Mouse (Mus musculus): ENCODE measurements around the gene Gpi1.
"Not testable (repeated sequence)": the region's sequence is repeated elsewhere in the genome, so short reads cannot be mapped to it uniquely, and the experiment has no call there.

Gpi1 gene

DNA sequence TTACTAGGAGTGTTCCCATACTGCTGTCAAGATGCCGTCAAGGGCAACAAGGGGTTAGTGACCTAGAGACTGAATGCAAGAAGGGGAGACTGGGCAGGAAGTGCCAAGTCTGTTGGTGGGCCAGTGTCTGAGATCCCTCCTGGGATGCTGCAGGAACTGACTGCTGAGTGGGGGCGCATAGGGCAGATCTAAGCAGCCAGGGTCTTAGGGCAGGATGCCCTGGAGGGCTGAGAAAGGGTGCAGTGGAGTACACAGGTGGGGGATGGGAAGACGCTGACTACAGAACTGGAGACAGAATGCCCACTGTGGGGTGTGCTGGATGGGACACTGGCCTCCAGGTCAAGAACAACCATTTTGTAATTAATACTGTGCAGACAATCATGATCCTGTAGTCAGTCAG is 46.3 kb downstream of the Gpi1 start:
- DNase-seq (ENCODE audit: low spot score), result no peak

DNA sequence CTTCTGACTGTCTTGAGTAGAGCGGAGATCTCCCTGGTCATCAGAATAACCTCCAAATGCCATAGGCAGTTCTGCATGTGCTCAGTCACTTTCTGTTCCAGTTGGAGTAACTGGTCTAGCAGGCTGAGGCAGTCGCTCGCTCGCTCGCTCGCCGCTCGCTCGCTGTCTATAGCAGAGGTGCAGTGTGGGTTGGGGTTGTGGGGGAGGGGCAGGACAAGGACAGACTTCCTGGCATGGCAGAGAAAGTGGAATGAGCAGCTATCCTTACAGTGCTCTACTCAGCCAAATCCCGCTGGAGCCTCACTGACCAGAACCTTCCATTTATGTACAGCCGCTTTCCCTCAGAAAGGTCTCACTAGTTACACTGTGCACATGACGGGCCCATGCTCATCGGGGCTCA is 46.8 kb downstream of the Gpi1 start:
- no peak for DNase-seq (ENCODE audit: low spot score)

DNA sequence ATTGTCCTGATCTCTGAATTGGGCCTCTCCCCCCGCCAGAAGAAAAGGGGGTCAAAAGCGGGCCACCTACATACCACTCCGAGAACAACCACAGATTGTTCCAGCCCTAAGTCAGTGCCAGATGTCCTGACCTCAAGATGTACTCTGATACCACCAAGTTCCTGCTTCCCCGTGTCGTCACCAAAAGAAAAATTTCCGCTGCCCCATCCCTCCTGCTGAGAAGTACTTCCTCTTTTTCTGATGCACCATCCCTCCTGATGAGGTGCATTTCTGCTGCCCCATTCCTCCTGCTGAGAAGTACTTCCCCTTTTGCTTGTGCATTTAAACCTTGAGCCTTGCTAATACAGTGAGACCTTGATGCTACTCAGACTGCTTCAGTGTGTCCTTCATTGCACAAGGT is 53.9 kb downstream of the Gpi1 start:
- not testable (repeated sequence) for DNase-seq (ENCODE audit: low spot score)

DNA sequence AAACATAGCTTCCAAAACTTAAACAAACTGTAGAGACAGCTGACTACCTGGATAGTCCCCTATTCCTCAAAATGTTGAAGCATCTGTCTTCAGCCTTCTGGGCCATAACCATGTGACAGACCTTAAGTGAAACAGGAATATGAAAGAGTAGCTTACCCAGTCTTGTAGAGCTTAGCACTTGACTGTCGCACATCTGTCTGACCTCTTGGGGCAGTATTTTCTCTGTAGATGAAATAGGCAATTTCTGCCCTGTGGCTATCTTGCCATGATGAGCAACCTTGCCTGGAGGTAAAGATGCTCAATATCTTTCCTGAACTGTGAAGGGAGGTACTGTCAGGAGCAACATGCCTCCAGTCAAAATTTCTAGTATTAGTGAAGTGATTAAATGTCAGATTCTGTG is 57.9 kb downstream of the Gpi1 start:
- no peak for DNase-seq (ENCODE audit: low spot score)

DNA sequence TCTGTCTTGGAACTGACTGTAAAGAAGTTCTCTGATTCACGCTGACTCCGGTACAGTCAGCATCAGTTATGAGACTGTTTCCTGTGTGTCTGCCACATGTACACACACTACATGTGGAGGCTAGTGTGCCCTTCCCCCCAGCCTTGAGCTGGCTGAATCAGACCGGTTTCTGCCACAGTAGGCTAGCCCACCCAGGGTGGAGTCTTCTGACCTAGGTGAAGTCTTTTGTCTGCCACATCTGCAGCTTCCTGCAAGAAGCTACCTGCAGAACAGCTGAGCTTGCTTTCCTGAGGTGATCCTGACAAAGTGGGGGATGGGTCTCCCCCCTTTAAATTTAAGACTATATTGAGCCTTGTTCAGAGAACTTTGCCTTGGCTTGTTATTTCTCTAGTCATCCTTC is 60.7 kb downstream of the Gpi1 start, which contains the start of gene Uba2:
Gene Uba2 (minus strand): TSS at position 146 of the 400 bp plus-strand sequence.
- DNase-seq (ENCODE audit: low spot score), result no peak

DNA sequence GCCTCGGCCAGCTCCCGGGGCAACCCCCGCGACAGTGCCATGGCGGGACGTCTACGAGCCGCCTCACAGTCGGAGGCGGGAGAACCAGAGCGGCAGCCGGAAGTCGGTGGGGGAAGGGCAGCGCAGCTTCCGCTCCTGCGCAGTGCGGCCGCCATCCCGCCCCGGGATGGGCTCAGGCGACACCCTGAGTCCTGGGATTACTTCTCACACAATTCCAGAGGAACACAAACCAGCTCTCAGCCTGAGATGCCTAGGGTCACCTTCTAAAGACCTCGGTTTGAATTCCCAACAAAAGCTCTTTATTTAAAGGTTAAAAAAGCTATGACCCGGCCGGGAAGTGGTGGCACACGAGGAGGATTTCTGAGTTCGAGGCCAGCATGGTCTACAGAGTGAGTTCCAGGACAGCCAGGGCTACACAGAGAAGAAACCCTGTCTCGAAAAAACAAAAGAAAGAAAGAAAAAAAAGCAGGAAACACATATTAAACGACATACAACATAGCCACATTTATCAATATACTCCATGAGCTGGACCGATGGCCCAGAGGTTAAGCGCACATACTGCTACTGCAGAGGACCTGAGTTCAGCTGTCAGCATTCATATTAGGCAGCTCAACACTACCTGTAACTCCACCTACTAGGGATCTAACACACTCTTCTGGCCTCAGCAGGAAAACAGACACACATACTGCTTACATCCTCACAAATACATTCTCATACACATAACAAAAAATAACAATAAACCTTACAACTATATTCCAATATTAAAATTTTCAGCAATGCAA is 61.5 kb downstream of the Gpi1 start:
- DNase-seq (ENCODE audit: low spot score), result peak; percentile 91

DNA sequence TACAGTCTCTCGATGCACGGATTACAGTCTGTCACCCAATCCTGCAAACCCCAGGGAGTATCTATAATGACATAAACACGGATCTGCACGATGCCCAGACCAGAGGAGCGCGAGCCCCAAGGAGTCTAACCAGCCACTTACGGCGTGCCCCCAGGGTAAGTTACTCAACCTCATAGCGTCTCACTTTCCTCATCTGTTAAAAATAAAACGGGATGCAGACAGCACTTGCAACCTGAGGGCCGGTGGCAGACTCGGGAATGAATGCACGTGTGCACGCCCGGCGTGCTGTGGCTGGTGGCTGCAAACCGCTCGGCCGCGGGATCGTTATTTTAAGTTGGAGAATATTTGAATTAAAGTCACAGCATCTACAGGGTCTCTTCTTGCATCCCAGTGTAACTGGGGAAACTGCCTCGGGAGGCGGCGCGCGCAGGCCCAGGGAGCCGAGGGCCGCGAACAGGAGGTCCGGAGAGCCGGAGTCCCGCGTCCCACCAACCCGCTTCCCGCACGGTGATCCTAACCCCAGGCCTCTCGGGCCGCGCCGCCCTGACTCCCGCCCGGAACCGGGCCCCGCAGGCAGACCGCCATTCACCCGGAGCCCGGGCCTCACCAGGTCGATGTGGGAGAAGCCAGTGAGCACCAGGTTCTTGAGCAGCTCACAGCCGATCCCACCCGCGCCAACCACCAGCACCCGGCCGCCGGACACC is 62.2 kb downstream of the Gpi1 start:
- DNase-seq (ENCODE audit: low spot score), result peak; percentile 14

DNA sequence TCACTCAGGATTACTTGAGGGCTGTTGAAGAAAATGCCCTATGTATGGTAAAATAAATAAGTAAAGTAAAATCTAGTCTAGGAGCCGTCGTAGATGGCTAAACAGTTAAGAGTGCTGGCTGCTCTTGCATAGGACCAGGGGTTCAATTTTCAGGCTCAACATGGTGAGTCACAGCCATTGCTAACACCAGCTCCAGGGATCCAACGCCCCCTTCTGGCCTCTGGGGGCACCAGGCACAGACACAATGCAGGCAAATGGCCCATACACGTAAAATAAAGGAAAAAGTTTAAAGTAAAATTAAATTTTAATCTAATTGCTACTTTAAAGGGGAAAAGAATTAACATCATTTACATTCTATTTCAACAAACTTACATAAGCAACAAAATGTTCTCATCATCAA is 63.3 kb downstream of the Gpi1 start:
- peak; percentile 57 for DNase-seq (ENCODE audit: low spot score)

DNA sequence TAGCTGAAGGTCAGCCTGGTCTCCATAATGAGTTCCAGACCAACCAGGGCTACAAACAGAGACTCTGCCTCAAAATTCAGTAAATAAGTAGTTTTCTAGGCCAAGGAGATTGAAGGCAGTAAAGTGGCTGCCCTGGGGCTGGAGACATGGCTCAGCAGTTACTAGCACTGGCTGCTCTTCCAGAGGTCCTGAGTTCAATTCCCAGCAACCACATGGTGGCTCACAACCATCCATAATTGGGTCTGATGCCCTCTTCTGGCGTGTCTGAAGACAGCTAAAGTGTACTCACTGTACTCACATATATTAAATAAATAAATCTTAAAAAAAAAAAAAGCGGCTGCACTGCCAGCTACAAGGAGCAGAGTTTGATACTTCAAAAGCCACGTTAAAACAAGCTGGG is 64.1 kb downstream of the Gpi1 start:
- no peak for DNase-seq (ENCODE audit: low spot score)

DNA sequence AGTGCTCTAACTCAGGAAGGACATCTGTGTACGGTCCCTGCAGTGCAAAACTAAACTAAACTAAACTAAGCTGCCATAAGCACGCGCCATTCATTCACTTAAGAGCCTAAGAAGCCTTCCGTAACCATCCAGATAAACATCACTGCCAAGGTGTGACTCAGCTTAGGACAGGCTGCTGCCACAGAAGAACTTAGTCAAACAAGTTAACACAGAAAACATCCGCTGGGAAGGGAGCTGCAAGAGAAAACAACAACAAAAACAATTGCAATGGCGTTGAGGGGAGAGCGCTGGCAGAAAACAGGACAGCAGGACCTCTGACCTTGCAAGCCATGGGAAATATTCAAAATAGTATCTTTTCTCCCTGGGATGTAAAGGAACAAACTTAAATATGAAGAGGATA is 65.5 kb downstream of the Gpi1 start:
- DNase-seq (ENCODE audit: low spot score), result no peak

DNA sequence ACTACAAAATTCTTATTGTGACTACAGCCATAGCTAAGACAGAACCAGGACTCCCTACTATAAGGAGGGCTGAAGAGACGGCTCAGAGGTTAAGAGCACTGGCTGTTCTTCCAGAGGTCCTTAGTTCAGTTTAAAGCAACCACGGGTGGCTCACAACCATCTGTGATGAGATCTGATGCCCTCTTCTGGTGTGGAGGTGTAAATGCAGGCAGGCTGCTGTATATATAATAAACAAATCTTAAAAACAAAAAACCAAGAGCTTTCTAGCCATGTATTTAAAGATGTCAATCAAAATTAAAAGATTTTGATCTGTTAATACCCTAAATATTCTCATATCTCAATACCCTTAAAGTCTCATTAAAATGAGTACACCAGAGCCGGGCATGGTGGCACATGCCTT is 71.0 kb downstream of the Gpi1 start:
- no peak for DNase-seq (ENCODE audit: low spot score)

DNA sequence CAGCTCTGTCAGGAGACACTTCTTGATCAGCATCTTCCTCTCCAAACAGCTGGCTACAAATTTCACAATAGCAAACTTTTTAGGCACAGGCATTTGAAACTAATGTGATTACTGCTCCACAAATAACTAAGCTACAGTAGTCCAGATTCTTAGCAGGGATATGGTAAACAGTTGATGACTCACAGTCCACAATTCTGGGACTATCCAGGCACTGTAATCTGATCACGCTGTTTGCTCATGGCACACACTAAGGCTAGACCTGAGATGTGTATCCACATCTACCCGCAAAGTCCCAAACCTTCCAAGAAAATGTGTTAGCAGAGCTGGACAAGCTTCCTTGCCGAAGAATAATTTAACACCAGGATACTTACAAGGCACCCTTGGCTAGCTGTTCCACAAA is 72.1 kb downstream of the Gpi1 start:
- DNase-seq (ENCODE audit: low spot score), result peak; percentile 65
